Mouse (Mus musculus): ENCODE measurements around the gene Zfp773.
"Not testable (repeated sequence)": the region's sequence is repeated elsewhere in the genome, so short reads cannot be mapped to it uniquely, and the experiment has no call there.

The Zfp773 gene

GRCm38 (mm10) chr7:7136379-7136866 lies at the start of gene Zfp773:
Gene Zfp773 (minus strand): TSS chr7:7136755.
- peak; percentile 54 to 77 for DNase-seq (ENCODE audit: low spot score in 2 of 2)

GRCm38 (mm10) chr7:7185897-7186296 lies 49.3 kb upstream of the Zfp773 start:
- no peak for DNase-seq (ENCODE audit: low spot score in 2 of 2)

DNA sequence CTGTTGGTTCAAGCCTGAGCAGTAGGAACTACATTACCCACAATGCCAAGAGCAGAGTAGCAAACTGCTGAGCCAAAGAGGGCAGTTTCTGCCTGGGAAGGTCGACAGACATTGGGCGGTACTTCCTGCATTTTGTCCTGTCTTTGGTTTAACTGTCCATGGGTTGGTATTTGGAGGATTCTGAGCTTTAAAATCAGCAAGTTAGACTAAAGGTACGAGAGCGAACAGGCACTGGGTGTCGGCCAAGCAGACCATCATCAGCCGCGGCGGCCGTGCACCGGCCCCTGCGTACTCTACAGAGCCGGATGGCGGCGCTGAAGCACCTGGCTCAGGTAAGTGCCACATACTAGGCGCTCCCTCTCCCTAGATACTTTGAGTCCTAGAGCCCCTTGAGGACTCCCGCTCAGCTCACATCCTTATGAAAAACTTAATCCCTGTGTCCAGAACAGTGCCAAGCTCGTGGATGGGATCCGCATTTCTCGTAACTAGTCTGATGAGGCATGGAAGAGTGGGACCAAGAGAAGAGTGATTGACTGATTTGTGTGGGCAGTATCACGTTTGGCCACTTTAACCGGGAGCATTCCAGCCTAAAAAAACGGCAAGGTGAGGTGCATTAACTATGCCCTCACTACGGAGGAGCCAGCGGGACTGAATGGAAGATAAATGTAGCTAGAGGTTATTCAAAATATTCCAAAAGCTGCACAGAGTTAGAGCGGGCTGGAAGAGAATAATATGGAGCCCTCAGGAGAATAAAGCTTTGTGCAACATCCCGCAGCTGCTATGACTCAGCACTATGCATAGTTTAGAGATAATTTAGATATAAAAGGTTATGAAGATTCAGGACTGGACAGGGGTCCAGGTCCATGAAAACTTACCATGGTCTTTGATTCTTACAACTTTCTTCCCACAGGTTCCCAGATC lies 34.9 kb upstream of the Zfp773 start, which contains the start of gene Zfp418:
TSS of gene Zfp418 (plus strand) at position 104 of the 921 bp plus-strand sequence.
- DNase-seq (ENCODE audit: low spot score in 2 of 2), result peak; percentile 72 to 79

DNA sequence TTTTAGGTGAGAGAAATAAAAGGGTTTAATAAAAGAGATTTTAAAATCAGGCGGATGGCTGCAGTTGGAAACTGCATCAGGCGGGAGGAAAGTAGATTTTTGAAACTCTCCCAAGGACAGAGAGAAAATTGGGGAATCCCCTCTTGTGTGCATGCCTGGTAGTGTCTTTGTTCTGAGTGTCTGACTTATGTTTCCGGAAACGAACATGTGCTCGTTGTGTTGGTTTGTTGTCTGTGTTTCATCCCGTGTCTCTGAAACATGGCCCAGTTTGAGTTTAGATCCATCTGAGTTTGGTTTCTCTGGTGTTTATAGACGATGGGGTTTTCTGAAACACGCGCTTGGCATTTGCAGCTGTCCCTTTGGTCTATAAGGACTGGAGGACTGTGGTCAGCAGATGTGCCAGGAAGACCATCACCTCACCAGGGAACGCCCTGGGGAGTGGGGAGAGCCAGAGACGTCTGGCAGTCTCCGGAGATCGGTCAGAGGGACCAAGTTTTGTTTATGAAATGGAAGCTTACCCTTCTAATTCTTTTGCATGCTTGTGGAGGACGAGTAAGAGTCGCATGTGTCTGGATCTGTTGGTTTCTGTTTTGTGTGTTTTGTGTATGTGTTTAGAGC lies 9.5 kb upstream of the Zfp773 start:
- DNase-seq (ENCODE audit: low spot score in 2 of 2), result no peak

DNA sequence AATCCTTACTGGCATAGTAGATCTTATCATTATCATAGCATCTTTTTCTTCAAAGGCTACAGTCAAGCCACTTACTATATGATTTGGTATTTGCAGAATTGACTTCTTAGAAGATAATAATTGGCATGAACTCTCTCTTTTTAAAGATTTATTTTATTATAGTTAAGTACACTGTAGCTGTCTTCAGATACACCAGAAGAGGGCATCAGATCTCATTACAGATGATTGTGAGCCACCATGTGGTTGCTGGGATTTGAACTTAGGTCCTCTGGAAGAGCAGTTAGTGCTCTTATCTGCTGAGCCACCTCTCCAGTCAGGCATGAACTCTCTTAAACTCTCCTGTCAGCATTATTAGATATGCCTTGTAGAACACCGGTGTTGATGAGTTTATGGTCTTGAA lies 7.7 kb upstream of the Zfp773 start:
- no peak for DNase-seq (ENCODE audit: low spot score in 2 of 2)

GRCm38 (mm10) chr7:7132751-7133150 lies 3.8 kb downstream of the Zfp773 start:
- DNase-seq (ENCODE audit: low spot score in 2 of 2), result no peak

- DNase-seq (ENCODE audit: low spot score in 2 of 2), result not testable (repeated sequence)
Measured at GRCm38 (mm10) chr7:7130491-7131124, 5.9 kb downstream of the Zfp773 start.

- DNase-seq (ENCODE audit: low spot score in 2 of 2), result no peak
Measured at GRCm38 (mm10) chr7:7121602-7121980, 15.0 kb downstream of the Zfp773 start.

GRCm38 (mm10) chr7:7120921-7121601 lies 15.5 kb downstream of the Zfp773 start, which contains the start of gene Zfp954:
Gene Zfp954 (minus strand): TSS chr7:7121488.
- DNase-seq (ENCODE audit: low spot score in 2 of 2), result peak; percentile 89 to 92

- DNase-seq (ENCODE audit: low spot score in 2 of 2), result no peak
Measured at GRCm38 (mm10) chr7:7118441-7118840, 18.1 kb downstream of the Zfp773 start.

- DNase-seq (ENCODE audit: low spot score in 2 of 2), result no peak
Measured at GRCm38 (mm10) chr7:7108501-7108900, 28.1 kb downstream of the Zfp773 start.
